Mouse (Mus musculus) spleen, adult 2 months (tissue): Measurements from ENCODE around the gene Nfe2. TPM values are rescaled to one million over a fixed set of nuclear protein-coding genes. Genes with fewer than 3 reads are reported as not detected.
"Not testable (repeated sequence)": the region's sequence is repeated elsewhere in the genome, so short reads cannot be mapped to it uniquely, and the experiment has no call there.

Experiments
- DNase-seq, 2 experiments: peaks; one replicate each; pipeline versions ENCODE4 v3.0.0 to v3.0.0-alpha.2; 2012 to 2021; ENCODE audit warnings: low spot score in 2 of 2, low read depth in 1 of 2
- H3K27ac ChIP-seq: fragments of 200-500 bp; 2 replicates; pipeline ENCODE4 v1.5.1; 2012; ENCODE audit warnings: low read length, inconsistent platforms; ENCODE audit not compliant: insufficient read depth
- H3K27me3 ChIP-seq: fragments of 200-500 bp; 2 replicates; pipeline ENCODE4 v1.6.1; 2012; ENCODE audit warnings: mild to moderate bottlenecking, moderate library complexity, low read length, inconsistent platforms; ENCODE audit not compliant: control insufficient read depth, insufficient read depth
- H3K36me3 ChIP-seq: fragments of 200-500 bp; 2 replicates; pipeline ENCODE4 v1.6.1; 2012; ENCODE audit warnings: mild to moderate bottlenecking, low read length, inconsistent platforms; ENCODE audit not compliant: control insufficient read depth, insufficient read depth
- H3K4me1 ChIP-seq: fragments of 200-500 bp; 2 replicates; pipeline ENCODE4 v1.6.1; 2011; ENCODE audit warnings: inconsistent platforms; ENCODE audit not compliant: control insufficient read depth, insufficient read depth, insufficient read length
- H3K4me3 ChIP-seq: fragments of 200-500 bp; 2 replicates; pipeline ENCODE4 v1.5.1; 2011; ENCODE audit warnings: mild to moderate bottlenecking, inconsistent platforms; ENCODE audit not compliant: insufficient read depth, insufficient read length; ENCODE audit errors: extremely low read depth
- CTCF ChIP-seq: fragments of 200-500 bp; IDR thresholded peaks from 2 replicates; pipeline ENCODE4 v1.5.1; 2011; ENCODE audit warnings: mild to moderate bottlenecking, inconsistent platforms; ENCODE audit not compliant: insufficient read depth, insufficient read length, insufficient replicate concordance; ENCODE audit errors: extremely low read depth
- POLR2A ChIP-seq: fragments of 200-500 bp; IDR thresholded peaks from 2 replicates; pipeline ENCODE4 v1.6.1; 2011; ENCODE audit warnings: low read depth, low read length, inconsistent platforms
- WGBS: fragments of 180-500 bp; shearing (Covaris S2); methylation state at CpG from one replicate; pipeline ENCODE4 v1.1.7; 2018; 5-methylcytosine and 5-hydroxymethylcytosine counted together
- polyA plus RNA-seq: library from polyadenylated mRNA; depleted of rRNA; stranded (reverse); fragments of >200 nt; gene quantifications from 2 replicates; pipeline ENCODE4 v1.2.3, GENCODE M21; 2012

Gene Nfe2
- polyA plus RNA-seq, 1 experiment = 80.1 TPM

GRCm38 (mm10) chr15:103247078-103247781 is 11.0 kb downstream of the Nfe2 start:
- no peak overlapping the region for H3K27ac ChIP-seq
- no peak for DNase-seq
- H3K36me3 ChIP-seq = peaks cover 50% of the 10 kb centered on the region
- no peaks in the 10 kb centered on the region for H3K27me3 ChIP-seq
- no peak for TF ChIP-seq CTCF
- no peak for TF ChIP-seq POLR2A
- H3K4me3 ChIP-seq = no peak overlapping the region
- peaks cover 2% of the 10 kb centered on the region; the same call in 1 of the 2 replicates for H3K4me1 ChIP-seq
- 91% methylated on average over 9 of the region's 9 CpGs for WGBS

- no peak overlapping the region for H3K4me3 ChIP-seq
- H3K27me3 ChIP-seq = no peaks in the 10 kb centered on the region
- DNase-seq = no peak
- H3K4me1 ChIP-seq = peaks cover 2% of the 10 kb centered on the region; the same call in 1 of the 2 replicates
- H3K36me3 ChIP-seq = peaks cover 56% of the 10 kb centered on the region
- TF ChIP-seq POLR2A (no peak), CTCF (no peak)
- WGBS = 72% methylated on average over 6 of the region's 6 CpGs
- no peak overlapping the region for H3K27ac ChIP-seq
Measured at GRCm38 (mm10) chr15:103245616-103246015, 12.6 kb downstream of the Nfe2 start.

- Histone ChIP-seq H3K27ac (no peak overlapping the region), H3K4me1 (peaks cover 2% of the 10 kb centered on the region; the same call in 1 of the 2 replicates), H3K4me3 (no peak overlapping the region), H3K36me3 (peaks cover 46% of the 10 kb centered on the region), H3K27me3 (no peaks in the 10 kb centered on the region)
- no peak for TF ChIP-seq POLR2A
- no peak for TF ChIP-seq CTCF
- no peak for DNase-seq
- WGBS = 50% methylated on average over 8 of the region's 8 CpGs
Measured at GRCm38 (mm10) chr15:103242885-103243284, 15.3 kb downstream of the Nfe2 start.

- peak overlapping the region; percentile 65 for H3K4me3 ChIP-seq
- H3K27me3 ChIP-seq = not testable (repeated sequence)
Measured at GRCm38 (mm10) chr15:103241071-103242018, 16.9 kb downstream of the Nfe2 start.

GRCm38 (mm10) chr15:103240160-103241028 is 17.8 kb downstream of the Nfe2 start, which contains the start of gene Hnrnpa1:
Gene Hnrnpa1 (plus strand): TSS chr15:103240432.
- Histone ChIP-seq H3K27ac (peak within 1 kb of the TSS; percentile 90), H3K4me3 (peak within 1 kb of the TSS; percentile 74), H3K4me1 (peaks cover 2% of the 10 kb centered on the region; the same call in 1 of the 2 replicates), H3K27me3 (no peaks in the 10 kb centered on the region), H3K36me3 (peaks cover 25% of the 10 kb centered on the region)
- TF ChIP-seq POLR2A = peak; percentile 94
- no peak for TF ChIP-seq CTCF
- under 1% methylated on average over 47 of the region's 47 CpGs for WGBS
- DNase-seq = peak; percentile 89 to 99

More at GRCm38 (mm10) chr15:103241071-103242018, 16.9 kb downstream of the Nfe2 start:
- H3K36me3 ChIP-seq = peaks cover 32% of the 10 kb centered on the region
- WGBS = 2% methylated on average over 12 of the region's 12 CpGs
- peak overlapping the region; percentile 89 for H3K27ac ChIP-seq
- not testable (repeated sequence) for DNase-seq, H3K4me1 ChIP-seq

- peaks cover 2% of the 10 kb centered on the region; the same call in 1 of the 2 replicates for H3K4me1 ChIP-seq
- H3K27me3 ChIP-seq = no peaks in the 10 kb centered on the region
- H3K4me3 ChIP-seq = peak within 1 kb of the TSS; percentile 74
- TF ChIP-seq CTCF (no peak), POLR2A (peak; percentile 21)
- H3K27ac ChIP-seq = peak within 1 kb of the TSS; percentile 90
- under 1% methylated on average over 39 of the region's 39 CpGs for WGBS
- peaks cover 21% of the 10 kb centered on the region for H3K36me3 ChIP-seq
- peak; percentile 95 to 97 for DNase-seq
Measured at GRCm38 (mm10) chr15:103239685-103240159, 18.5 kb downstream of the Nfe2 start, which contains the start of gene Cbx5. Gene Cbx5 (minus strand): TSS chr15:103239816.
